Mouse (Mus musculus): Measurements from ENCODE around the gene Filip1l. TPM values are rescaled to one million over a fixed set of nuclear protein-coding genes. Genes with fewer than 3 reads are reported as not detected.
A peak's percentile ranks its signal among the peaks of the same experiment; 100 is the strongest.

Gene Filip1l
- polyA plus RNA-seq, 1 experiment from 2014 or later, result 11.8 TPM

DNA sequence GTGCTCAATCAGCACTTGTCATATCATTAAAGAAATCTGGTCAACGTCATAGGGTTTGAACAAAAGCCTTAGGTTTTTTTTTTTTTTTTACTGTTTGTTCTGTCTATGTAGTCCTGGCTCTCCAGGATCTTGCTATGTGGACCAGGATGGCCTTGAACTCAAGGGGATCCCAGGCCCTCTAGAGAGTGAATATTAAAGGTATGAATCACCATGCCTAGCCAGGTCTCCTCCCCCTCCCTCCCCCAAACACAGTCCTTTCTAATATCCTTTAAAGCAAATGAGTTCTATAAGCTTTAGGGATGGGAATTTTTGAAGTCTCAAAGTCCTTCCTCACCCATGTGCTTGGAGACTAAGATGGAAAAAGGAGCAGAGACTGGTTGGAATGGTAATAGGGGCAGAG, 65.1 kb downstream of the Filip1l start:
- Histone ChIP-seq H3K9ac (ENCODE audit: low read depth, low read length) (no peak overlapping the region), H3K36me3 (ENCODE audit: control insufficient read depth, insufficient read depth, low read length) (no peaks in the 10 kb centered on the region), H3K27me3 (ENCODE audit: control insufficient read depth, insufficient read depth, low read length) (no peaks in the 10 kb centered on the region), H3K4me2 (replicated peaks; ENCODE audit: low read depth, low read length) (no peak overlapping the region), H3K4me1 (replicated peaks; ENCODE audit: control insufficient read depth, insufficient read depth, low read length) (no peaks in the 10 kb centered on the region), H3K9me3 (ENCODE audit: control insufficient read depth, low read length) (no peaks in the 10 kb centered on the region), H3K4me3 (ENCODE audit: low read depth, low read length) (no peak overlapping the region), H3K27ac (ENCODE audit: low read depth, low read length) (no peak overlapping the region)
- 83% methylated on average over 1 of the region's 1 CpGs for WGBS
- ATAC-seq (ENCODE audit: low FRiP score), result no peak
- DNase-seq (ENCODE audit: low spot score), result no peak

- no peak overlapping the region for H3K4me2 ChIP-seq (replicated peaks; ENCODE audit: low read depth, low read length)
- no peaks in the 10 kb centered on the region for H3K27me3 ChIP-seq (ENCODE audit: control insufficient read depth, insufficient read depth, low read length)
- H3K4me1 ChIP-seq (replicated peaks; ENCODE audit: control insufficient read depth, insufficient read depth, low read length), result no peaks in the 10 kb centered on the region
- no peaks in the 10 kb centered on the region for H3K9me3 ChIP-seq (ENCODE audit: control insufficient read depth, low read length)
- H3K36me3 ChIP-seq (ENCODE audit: control insufficient read depth, insufficient read depth, low read length), result no peaks in the 10 kb centered on the region
- H3K4me3 ChIP-seq (ENCODE audit: low read depth, low read length), result no peak overlapping the region
- DNase-seq (ENCODE audit: low spot score) (no peak), ATAC-seq (ENCODE audit: low FRiP score) (no peak)
- H3K9ac ChIP-seq (ENCODE audit: low read depth, low read length), result no peak overlapping the region
- no peak overlapping the region for H3K27ac ChIP-seq (ENCODE audit: low read depth, low read length)
- WGBS, result 65% methylated on average over 5 of the region's 5 CpGs
These were observed 66.4 kb downstream of the Filip1l start for GRCm38 (mm10) chr16:57419332-57419731.

- no peak for DNase-seq (ENCODE audit: low spot score)
- H3K4me1 ChIP-seq (replicated peaks; ENCODE audit: control insufficient read depth, insufficient read depth, low read length), result no peaks in the 10 kb centered on the region
- H3K4me2 ChIP-seq (replicated peaks; ENCODE audit: low read depth, low read length), result no peak overlapping the region
- no peaks in the 10 kb centered on the region for H3K27me3 ChIP-seq (ENCODE audit: control insufficient read depth, insufficient read depth, low read length)
- H3K4me3 ChIP-seq (ENCODE audit: low read depth, low read length), result no peak overlapping the region
- H3K9ac ChIP-seq (ENCODE audit: low read depth, low read length), result no peak overlapping the region
- WGBS, result 86% methylated on average over 5 of the region's 5 CpGs
- no peak overlapping the region for H3K27ac ChIP-seq (ENCODE audit: low read depth, low read length)
- no peaks in the 10 kb centered on the region for H3K36me3 ChIP-seq (ENCODE audit: control insufficient read depth, insufficient read depth, low read length)
- no peak for ATAC-seq (ENCODE audit: low FRiP score)
- no peaks in the 10 kb centered on the region for H3K9me3 ChIP-seq (ENCODE audit: control insufficient read depth, low read length)
These were observed 67.0 kb downstream of the Filip1l start for GRCm38 (mm10) chr16:57419881-57420280.

DNA sequence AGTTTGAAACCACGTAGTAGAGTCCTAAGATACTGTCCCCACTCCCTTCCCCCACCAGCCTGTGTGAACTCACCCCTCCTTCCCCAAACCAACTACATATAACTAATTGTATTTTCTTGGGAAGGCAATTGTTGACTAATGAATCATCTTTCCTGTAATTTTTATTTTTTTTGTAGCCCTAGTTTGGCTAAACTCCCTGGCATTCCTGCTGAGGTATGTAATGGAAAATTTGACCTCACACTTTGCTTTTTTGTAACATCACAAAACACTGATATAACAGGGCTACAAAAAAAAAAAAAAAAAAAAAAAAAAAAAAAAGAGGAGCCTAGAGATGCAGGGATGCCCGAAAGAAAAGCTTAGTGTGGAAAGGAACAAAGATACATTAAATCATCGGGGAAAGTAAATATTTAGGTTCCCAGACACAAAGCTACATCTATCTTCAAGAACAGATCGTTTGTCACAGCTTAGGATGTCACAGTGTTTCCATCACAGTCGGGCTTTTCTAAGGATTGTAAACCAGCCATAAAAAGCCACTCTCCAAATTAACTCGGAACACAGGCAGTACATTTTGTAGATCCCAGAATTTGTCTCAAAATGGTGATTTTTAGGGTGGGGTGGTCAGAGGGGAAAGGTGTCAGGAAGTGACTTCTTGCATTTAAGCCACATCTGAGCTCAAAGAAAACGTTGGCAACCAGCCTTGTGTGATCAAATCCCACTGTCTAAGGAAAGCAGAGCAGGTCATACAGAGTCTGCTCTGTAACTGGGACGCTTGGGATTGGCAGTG, 68.1 kb downstream of the Filip1l start:
- no peaks in the 10 kb centered on the region for H3K27me3 ChIP-seq (ENCODE audit: control insufficient read depth, insufficient read depth, low read length)
- no peak overlapping the region for H3K27ac ChIP-seq (ENCODE audit: low read depth, low read length)
- no peak for ATAC-seq (ENCODE audit: low FRiP score)
- no peak overlapping the region for H3K4me2 ChIP-seq (replicated peaks; ENCODE audit: low read depth, low read length)
- H3K9ac ChIP-seq (ENCODE audit: low read depth, low read length), result no peak overlapping the region
- H3K4me3 ChIP-seq (ENCODE audit: low read depth, low read length), result no peak overlapping the region
- no peaks in the 10 kb centered on the region for H3K9me3 ChIP-seq (ENCODE audit: control insufficient read depth, low read length)
- DNase-seq (ENCODE audit: low spot score), result no peak
- 56% methylated on average over 8 of the region's 8 CpGs for WGBS
- no peaks in the 10 kb centered on the region for H3K4me1 ChIP-seq (replicated peaks; ENCODE audit: control insufficient read depth, insufficient read depth, low read length)
- H3K36me3 ChIP-seq (ENCODE audit: control insufficient read depth, insufficient read depth, low read length), result no peaks in the 10 kb centered on the region

GRCm38 (mm10) chr16:57421680-57422417, 69.0 kb downstream of the Filip1l start:
- no peak overlapping the region for H3K9ac ChIP-seq (ENCODE audit: low read depth, low read length)
- no peaks in the 10 kb centered on the region for H3K9me3 ChIP-seq (ENCODE audit: control insufficient read depth, low read length)
- no peak overlapping the region for H3K4me3 ChIP-seq (ENCODE audit: low read depth, low read length)
- H3K4me1 ChIP-seq (replicated peaks; ENCODE audit: control insufficient read depth, insufficient read depth, low read length), result no peaks in the 10 kb centered on the region
- no peaks in the 10 kb centered on the region for H3K36me3 ChIP-seq (ENCODE audit: control insufficient read depth, insufficient read depth, low read length)
- no peak overlapping the region for H3K4me2 ChIP-seq (replicated peaks; ENCODE audit: low read depth, low read length)
- WGBS, result 82% methylated on average over 7 of the region's 7 CpGs
- H3K27ac ChIP-seq (ENCODE audit: low read depth, low read length), result no peak overlapping the region
- DNase-seq (ENCODE audit: low spot score) (no peak), ATAC-seq (ENCODE audit: low FRiP score) (no peak)
- H3K27me3 ChIP-seq (ENCODE audit: control insufficient read depth, insufficient read depth, low read length), result no peaks in the 10 kb centered on the region

- H3K27ac ChIP-seq (ENCODE audit: low read depth, low read length), result no peak overlapping the region
- ATAC-seq (ENCODE audit: low FRiP score), result peak; percentile 53; the same call in 1 of the 2 replicates
- H3K36me3 ChIP-seq (ENCODE audit: control insufficient read depth, insufficient read depth, low read length), result no peaks in the 10 kb centered on the region
- DNase-seq (ENCODE audit: low spot score), result no peak
- no peaks in the 10 kb centered on the region for H3K27me3 ChIP-seq (ENCODE audit: control insufficient read depth, insufficient read depth, low read length)
- no peaks in the 10 kb centered on the region for H3K4me1 ChIP-seq (replicated peaks; ENCODE audit: control insufficient read depth, insufficient read depth, low read length)
- no peak overlapping the region for H3K4me3 ChIP-seq (ENCODE audit: low read depth, low read length)
- H3K9me3 ChIP-seq (ENCODE audit: control insufficient read depth, low read length), result no peaks in the 10 kb centered on the region
- 52% methylated on average over 6 of the region's 6 CpGs for WGBS
- no peak overlapping the region for H3K9ac ChIP-seq (ENCODE audit: low read depth, low read length)
- H3K4me2 ChIP-seq (replicated peaks; ENCODE audit: low read depth, low read length), result no peak overlapping the region
These were observed 70.3 kb downstream of the Filip1l start for GRCm38 (mm10) chr16:57423001-57423800.

DNA sequence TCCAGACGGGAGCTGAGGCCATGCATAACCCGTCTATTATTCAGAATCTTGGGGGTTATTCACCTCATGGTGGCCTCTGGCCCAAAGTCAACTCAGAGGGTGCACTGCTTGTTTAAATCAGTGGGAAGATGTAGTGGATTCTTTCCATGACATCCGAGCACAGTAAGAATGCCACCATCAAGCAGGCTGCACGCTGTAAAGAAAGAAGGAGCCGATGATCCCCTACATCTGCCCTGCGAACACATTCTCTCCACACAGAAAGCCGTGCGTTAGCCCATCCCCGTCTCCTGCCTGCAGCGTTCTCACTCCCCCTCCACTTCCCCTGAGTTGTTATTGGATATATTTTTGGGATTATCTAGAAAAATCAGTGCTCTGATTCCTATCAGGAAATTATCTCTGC, 73.8 kb downstream of the Filip1l start:
- Histone ChIP-seq H3K4me1 (replicated peaks; ENCODE audit: control insufficient read depth, insufficient read depth, low read length) (no peaks in the 10 kb centered on the region), H3K27me3 (ENCODE audit: control insufficient read depth, insufficient read depth, low read length) (no peaks in the 10 kb centered on the region), H3K4me3 (ENCODE audit: low read depth, low read length) (no peak overlapping the region), H3K9me3 (ENCODE audit: control insufficient read depth, low read length) (no peaks in the 10 kb centered on the region), H3K4me2 (replicated peaks; ENCODE audit: low read depth, low read length) (no peak overlapping the region), H3K36me3 (ENCODE audit: control insufficient read depth, insufficient read depth, low read length) (no peaks in the 10 kb centered on the region), H3K27ac (ENCODE audit: low read depth, low read length) (no peak overlapping the region), H3K9ac (ENCODE audit: low read depth, low read length) (no peak overlapping the region)
- no peak for DNase-seq (ENCODE audit: low spot score)
- 78% methylated on average over 10 of the region's 10 CpGs for WGBS
- no peak for ATAC-seq (ENCODE audit: low FRiP score)

DNA sequence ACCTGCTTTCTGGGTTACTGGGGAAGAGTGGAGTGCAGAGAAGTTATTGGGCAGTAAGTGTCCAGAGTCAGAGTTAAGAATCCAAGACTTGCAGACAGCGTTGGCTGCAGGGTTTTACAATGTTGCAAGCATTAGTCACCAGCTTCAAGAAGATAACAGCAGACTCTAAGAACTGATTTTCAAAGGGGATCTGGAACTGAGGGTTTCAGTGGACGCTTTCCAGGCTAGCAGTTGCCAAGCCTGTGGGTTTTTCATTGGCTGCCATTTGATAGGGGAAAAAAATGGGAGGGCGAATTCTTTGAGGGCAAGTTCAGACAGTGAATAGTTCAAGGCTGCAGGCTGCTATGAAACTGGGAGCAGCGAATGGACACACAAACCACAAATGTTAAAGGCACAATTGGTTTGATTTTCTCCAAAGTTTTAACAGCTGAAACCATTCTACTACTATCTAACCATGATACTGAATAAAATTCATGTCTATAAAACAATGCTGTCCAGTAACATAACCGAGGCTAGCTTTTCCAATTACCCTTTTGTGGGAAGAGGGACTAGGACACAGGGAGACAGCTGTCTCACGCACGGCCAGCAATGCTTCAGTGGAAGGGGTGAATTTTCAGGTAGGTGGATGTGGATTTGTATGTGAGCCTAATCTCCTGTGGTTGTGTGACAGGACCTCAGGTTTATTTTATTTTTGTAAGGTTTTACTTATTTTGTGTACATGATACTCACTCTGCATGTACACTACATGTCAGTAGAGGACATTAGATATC, 74.8 kb downstream of the Filip1l start:
- no peak overlapping the region for H3K4me2 ChIP-seq (replicated peaks; ENCODE audit: low read depth, low read length)
- H3K27ac ChIP-seq (ENCODE audit: low read depth, low read length), result no peak overlapping the region
- no peaks in the 10 kb centered on the region for H3K9me3 ChIP-seq (ENCODE audit: control insufficient read depth, low read length)
- no peaks in the 10 kb centered on the region for H3K27me3 ChIP-seq (ENCODE audit: control insufficient read depth, insufficient read depth, low read length)
- DNase-seq (ENCODE audit: low spot score), result no peak
- ATAC-seq (ENCODE audit: low FRiP score), result no peak
- H3K9ac ChIP-seq (ENCODE audit: low read depth, low read length), result no peak overlapping the region
- no peak overlapping the region for H3K4me3 ChIP-seq (ENCODE audit: low read depth, low read length)
- H3K4me1 ChIP-seq (replicated peaks; ENCODE audit: control insufficient read depth, insufficient read depth, low read length), result no peaks in the 10 kb centered on the region
- 87% methylated on average over 7 of the region's 7 CpGs for WGBS
- H3K36me3 ChIP-seq (ENCODE audit: control insufficient read depth, insufficient read depth, low read length), result no peaks in the 10 kb centered on the region
